ENCODE assay signal across 14 mouse cellular contexts in genomic region chr4:133665118-133665517, GRCm38 (mm10). TPM values are rescaled to one million over a fixed set of nuclear protein-coding genes. Genes with fewer than 3 reads are reported as not detected.
A peak's percentile ranks its signal among the peaks of the same experiment; 100 is the strongest.
DNase-seq lines count a peak whose midpoint lies in the region; ATAC-seq and TF ChIP-seq lines count a peak whose summit lies in the region.
"Had no signal": no experiment of that assay in that cellular context is flagged by ENCODE, and none has a peak within 500 bp of the region (broad histone marks: within the 10 kb centered on the region; RNA-seq: fewer than 3 reads in every experiment).

No protein-coding gene starts in this region.

- ATAC-seq in intestine, embryonic 14.5 days (replicated peaks; ENCODE audit: low FRiP score, low TSS enrichment, low read depth): no peak
- no peak for ATAC-seq in intestine, postnatal 0 days
- peak; percentile 54; the same call in 1 of the 2 replicates for ATAC-seq in hindbrain, embryonic 14.5 days (ENCODE audit: low FRiP score)
- peak; percentile 74 for ATAC-seq in midbrain, embryonic 16.5 days

- H3K36me3 ChIP-seq in intestine, embryonic 14.5 days (ENCODE audit: control insufficient read depth, insufficient read depth, low read length): peaks cover 37% of the 10 kb centered on the region
- peaks cover 25% of the 10 kb centered on the region for H3K36me3 ChIP-seq in intestine, postnatal 0 days (ENCODE audit: control insufficient read depth, insufficient read depth)
- H3K36me3 ChIP-seq in hindbrain, embryonic 14.5 days (replicated peaks; ENCODE audit: control insufficient read depth, insufficient read depth): peaks cover 11% of the 10 kb centered on the region; the same call in 1 of the 2 replicates
- H3K36me3 ChIP-seq in midbrain, embryonic 16.5 days (ENCODE audit: control insufficient read depth, insufficient read depth, low read length): peaks cover 3% of the 10 kb centered on the region; the same call in 1 of the 2 replicates

- peak overlapping the region; percentile 16; the same call in 1 of the 2 replicates for H3K9ac ChIP-seq in intestine, embryonic 14.5 days (ENCODE audit: low read length)
- H3K9ac ChIP-seq in intestine, postnatal 0 days (ENCODE audit: low read depth, low read length): no peak overlapping the region
- 0 out of 2 replicates have a peak overlapping the region, but pooled peaks have one; percentile 16 for H3K9ac ChIP-seq in hindbrain, embryonic 14.5 days
- 0 out of 2 replicates have a peak overlapping the region, but pooled peaks have one; percentile 11 for H3K9ac ChIP-seq in midbrain, embryonic 16.5 days (ENCODE audit: low read depth, low read length)

- no peak for DNase-seq in intestine, embryonic 14.5 days (ENCODE audit: low spot score)
- peak; percentile 46 for DNase-seq in brain, adult 2 months (ENCODE audit: low read depth, low spot score)
- no peak for DNase-seq in hindbrain, embryonic 14.5 days (ENCODE audit: low spot score)
- DNase-seq in urinary bladder, adult 18-20 months (ENCODE audit: low spot score in 2 of 2): no peak
- no peak for DNase-seq in left cerebral cortex, postnatal 25 days (ENCODE audit: low spot score in 2 of 2)
- no peak for DNase-seq in ovary, postnatal 14 days (ENCODE audit: low spot score)
- DNase-seq: heart, adult 11 months; kidney, adult 18-20 months; lung, postnatal 36 days; right cerebral cortex, postnatal 25 days; thymus, adult 18-20 months had no signal

- no peak overlapping the region for H3K4me3 ChIP-seq in intestine, embryonic 14.5 days (ENCODE audit: low read depth, low read length)
- H3K4me3 ChIP-seq in intestine, postnatal 0 days (ENCODE audit: low read depth, low read length): no peak overlapping the region
- H3K4me3 ChIP-seq in hindbrain, embryonic 14.5 days (replicated peaks; ENCODE audit: low read length): no peak overlapping the region
- no peak overlapping the region for H3K4me3 ChIP-seq in midbrain, embryonic 16.5 days (ENCODE audit: low read depth, low read length)

- intact Hi-C loops in left cerebral cortex, postnatal 25 days (cut with DNase I): no loop called here

- no peaks in the 10 kb centered on the region for H3K27me3 ChIP-seq in intestine, embryonic 14.5 days (replicated peaks; ENCODE audit: control insufficient read depth, insufficient read depth, low read length)
- no peaks in the 10 kb centered on the region for H3K27me3 ChIP-seq in intestine, postnatal 0 days (replicated peaks; ENCODE audit: control insufficient read depth, insufficient read depth, low read length)
- H3K27me3 ChIP-seq in hindbrain, embryonic 14.5 days (ENCODE audit: control insufficient read depth, insufficient read depth, low read length): no peaks in the 10 kb centered on the region
- H3K27me3 ChIP-seq in midbrain, embryonic 16.5 days (ENCODE audit: control insufficient read depth, insufficient read depth, low read depth, low read length): no peaks in the 10 kb centered on the region
- H3K27me3 ChIP-seq: CH12.LX had no signal

- WGBS in intestine, embryonic 14.5 days: 37% methylated on average over 11 of the region's 11 CpGs
- WGBS in intestine, postnatal 0 days: 57% methylated on average over 11 of the region's 11 CpGs
- WGBS in hindbrain, embryonic 14.5 days: 35% methylated on average over 11 of the region's 11 CpGs
- WGBS in midbrain, embryonic 16.5 days: 45% methylated on average over 11 of the region's 11 CpGs

- H3K4me1 ChIP-seq in intestine, embryonic 14.5 days (replicated peaks; ENCODE audit: control insufficient read depth, insufficient read depth, low read length): peaks cover 23% of the 10 kb centered on the region
- H3K4me1 ChIP-seq in intestine, postnatal 0 days (replicated peaks; ENCODE audit: control insufficient read depth, insufficient read depth, low read length): peaks cover 4% of the 10 kb centered on the region; the same call in 1 of the 2 replicates
- H3K4me1 ChIP-seq in hindbrain, embryonic 14.5 days (replicated peaks; ENCODE audit: control insufficient read depth, insufficient read depth, low read length): peaks cover 16% of the 10 kb centered on the region
- H3K4me1 ChIP-seq in midbrain, embryonic 16.5 days (ENCODE audit: control insufficient read depth, insufficient read depth, low read length): peaks cover 3% of the 10 kb centered on the region; the same call in 1 of the 2 replicates

- 0 out of 2 replicates have a peak overlapping the region, but pooled peaks have one; percentile 6 for H3K4me2 ChIP-seq in intestine, embryonic 14.5 days (ENCODE audit: low read length)
- no peak overlapping the region for H3K4me2 ChIP-seq in intestine, postnatal 0 days (replicated peaks; ENCODE audit: low read depth)
- H3K4me2 ChIP-seq in hindbrain, embryonic 14.5 days (replicated peaks): no peak overlapping the region
- H3K4me2 ChIP-seq in midbrain, embryonic 16.5 days (ENCODE audit: low read length): no peak overlapping the region

- peak overlapping the region; percentile 62 for H3K27ac ChIP-seq in intestine, embryonic 14.5 days (ENCODE audit: low read depth)
- H3K27ac ChIP-seq in intestine, postnatal 0 days (ENCODE audit: low read depth, low read length): no peak overlapping the region
- H3K27ac ChIP-seq in hindbrain, embryonic 14.5 days: peak overlapping the region; percentile 33
- peak overlapping the region; percentile 55 for H3K27ac ChIP-seq in midbrain, embryonic 16.5 days (ENCODE audit: low read length)

- TF ChIP-seq CTCF in intestine, postnatal 0 days (IDR thresholded peaks at IDR 0.05; ENCODE audit: low read depth): no peak

- H3K9me3 ChIP-seq in intestine, embryonic 14.5 days (ENCODE audit: control insufficient read depth, low read length): no peaks in the 10 kb centered on the region
- no peaks in the 10 kb centered on the region for H3K9me3 ChIP-seq in intestine, postnatal 0 days (ENCODE audit: control insufficient read depth)
- no peaks in the 10 kb centered on the region for H3K9me3 ChIP-seq in hindbrain, embryonic 14.5 days (ENCODE audit: control insufficient read depth, low read length)
- H3K9me3 ChIP-seq in midbrain, embryonic 16.5 days (replicated peaks; ENCODE audit: control insufficient read depth, low read length, poor library complexity, severe bottlenecking): no peaks in the 10 kb centered on the region

RNA-seq across cellular contexts. Expression of gene Pigv, which starts 7.3 kb away (rescaled TPM):
- polyA plus RNA-seq in intestine, embryonic 14.5 days (2014; fragmentation: Nextera tagmentation; extraction: Ambion mirVana): 13.3 and 14.4 TPM in 2 replicates
- 10.7 and 12.5 TPM in 2 replicates for polyA plus RNA-seq in intestine, postnatal 0 days (2015; fragmentation: Nextera tagmentation; extraction: Ambion mirVana)
- 9.9 and 10.1 TPM in 2 replicates for polyA plus RNA-seq in hindbrain, embryonic 14.5 days (2014; fragmentation: Nextera tagmentation; extraction: Ambion mirVana)
- polyA plus RNA-seq in midbrain, embryonic 16.5 days (2015; fragmentation: Nextera tagmentation; extraction: Ambion mirVana): 14.7 and 18.5 TPM in 2 replicates
- total RNA-seq in left cerebral cortex, postnatal 25 days (2021): 1 to 10 TPM; 6.9 to 7.4 TPM

RNA-seq across cellular contexts. Expression of gene Zdhhc18, which starts 15.2 kb away (rescaled TPM):
- 1.9 and 2.2 TPM in 2 replicates for polyA plus RNA-seq in intestine, embryonic 14.5 days (2014; fragmentation: Nextera tagmentation; extraction: Ambion mirVana)
- polyA plus RNA-seq in intestine, postnatal 0 days (2015; fragmentation: Nextera tagmentation; extraction: Ambion mirVana): 1.8 and 2.3 TPM in 2 replicates
- polyA plus RNA-seq in hindbrain, embryonic 14.5 days (2014; fragmentation: Nextera tagmentation; extraction: Ambion mirVana): 3.0 and 3.9 TPM in 2 replicates
- 3.5 and 4.7 TPM in 2 replicates for polyA plus RNA-seq in midbrain, embryonic 16.5 days (2015; fragmentation: Nextera tagmentation; extraction: Ambion mirVana)
- 10 to 100 TPM; 30.9 to 40.6 TPM for total RNA-seq in left cerebral cortex, postnatal 25 days (2021)

Comparison
In these comparisons a context has a peak if more than half of its experiments do, and no peak if none do; other contexts are left out.
1. ATAC-seq: peak in hindbrain, embryonic 14.5 days (single experiment) and midbrain, embryonic 16.5 days (single experiment); none in intestine, embryonic 14.5 days (single experiment) and intestine, postnatal 0 days (single experiment).